Mouse (Mus musculus): Measurements from ENCODE around the gene Mettl27. TPM values are rescaled to one million over a fixed set of nuclear protein-coding genes. Genes with fewer than 3 reads are reported as not detected.
A peak's percentile ranks its signal among the peaks of the same experiment; 100 is the strongest.

The Mettl27 gene
- total RNA-seq (2012; rRNA removed), result 15.6 and 17.3 TPM in 2 replicates

- in situ Hi-C loops (cut with MboI; ENCODE audit: low sequenced_read_pairs in 2 of 2, unreplicated experiment in 2 of 2), result no loop called here
- DNase-seq (ENCODE audit: low read depth, low spot score), result peak; percentile 93
- no peak for TF ChIP-seq ZC3H11A (IDR thresholded peaks at IDR 0.05; ENCODE audit: borderline replicate concordance, low read depth, low read length)
- TF ChIP-seq CHD2 (IDR thresholded peaks at IDR 0.05; ENCODE audit: low read depth, low read length), result peak; percentile 38; the same call in 1 of the 2 replicates
- TF ChIP-seq ZNF384 (IDR thresholded peaks at IDR 0.05; ENCODE audit: low read depth, low read length), result peak; percentile 46; the same call in 1 of the 2 replicates
- Histone ChIP-seq H3K4me3 (ENCODE audit: insufficient read depth in 1 of 2, low read depth in 1 of 2, low read length in 2 of 2, poor library complexity in 1 of 2, severe bottlenecking in 1 of 2) (peak within 1 kb of the TSS; percentile 94 to 100), H3K36me3 (ENCODE audit: control insufficient read depth, insufficient read depth, low read length, poor library complexity, severe bottlenecking) (peaks cover 26% of the 10 kb centered on the region), H3K9ac (ENCODE audit: insufficient read depth, low read depth, low read length, poor library complexity, severe bottlenecking) (peak within 1 kb of the TSS; percentile 95), H3K9me3 (ENCODE audit: control insufficient read depth, insufficient read depth, low read depth, low read length) (no peaks in the 10 kb centered on the region), H3K27ac (ENCODE audit: insufficient read depth, low read depth, low read length, poor library complexity, severe bottlenecking) (peak within 1 kb of the TSS; percentile 86), H3K4me1 (ENCODE audit: control insufficient read depth in 2 of 2, insufficient read depth in 2 of 2, low read length in 2 of 2, poor library complexity in 1 of 2) (peaks cover 2 to 3% of the 10 kb centered on the region in 2 experiments)
Measured at GRCm38 (mm10) chr5:134932179-134932902, at the start of gene Mettl27. TSS of gene Mettl27 (plus strand) at chr5:134932368.

- Histone ChIP-seq H3K36me3 (ENCODE audit: control insufficient read depth, insufficient read depth, low read length, poor library complexity, severe bottlenecking) (no peaks in the 10 kb centered on the region), H3K27ac (ENCODE audit: insufficient read depth, low read depth, low read length, poor library complexity, severe bottlenecking) (no peak overlapping the region), H3K4me1 (ENCODE audit: control insufficient read depth in 2 of 2, insufficient read depth in 2 of 2, low read length in 2 of 2, poor library complexity in 1 of 2) (no peaks in the 10 kb centered on the region), H3K9ac (ENCODE audit: insufficient read depth, low read depth, low read length, poor library complexity, severe bottlenecking) (no peak overlapping the region), H3K4me3 (ENCODE audit: insufficient read depth in 1 of 2, low read depth in 1 of 2, low read length in 2 of 2, poor library complexity in 1 of 2, severe bottlenecking in 1 of 2) (no peak overlapping the region), H3K9me3 (ENCODE audit: control insufficient read depth, insufficient read depth, low read depth, low read length) (no peaks in the 10 kb centered on the region)
- TF ChIP-seq MAFK (IDR thresholded peaks at IDR 0.05; ENCODE audit: insufficient read depth, low read depth, low read length) (no peak), ZNF384 (IDR thresholded peaks at IDR 0.05; ENCODE audit: low read depth, low read length) (no peak), ZC3H11A (IDR thresholded peaks at IDR 0.05; ENCODE audit: borderline replicate concordance, low read depth, low read length) (no peak), HCFC1 (IDR thresholded peaks at IDR 0.05; ENCODE audit: borderline replicate concordance, insufficient read depth, low read length) (no peak), CHD2 (IDR thresholded peaks at IDR 0.05; ENCODE audit: low read depth, low read length) (no peak)
- DNase-seq (ENCODE audit: low read depth, low spot score), result no peak
- in situ Hi-C loops (cut with MboI; ENCODE audit: low sequenced_read_pairs in 2 of 2, unreplicated experiment in 2 of 2), result no loop called here
Measured at GRCm38 (mm10) chr5:134883077-134883476, 49.1 kb upstream of the Mettl27 start.

GRCm38 (mm10) chr5:134887447-134888335 is 44.5 kb upstream of the Mettl27 start:
- in situ Hi-C loops (cut with MboI; ENCODE audit: low sequenced_read_pairs in 2 of 2, unreplicated experiment in 2 of 2), result no loop called here
- Histone ChIP-seq H3K4me1 (ENCODE audit: control insufficient read depth in 2 of 2, insufficient read depth in 2 of 2, low read length in 2 of 2, poor library complexity in 1 of 2) (peaks cover 0 to 2% of the 10 kb centered on the region in 2 experiments; a peak in 1 of 4 replicates), H3K9me3 (ENCODE audit: control insufficient read depth, insufficient read depth, low read depth, low read length) (no peaks in the 10 kb centered on the region), H3K9ac (ENCODE audit: insufficient read depth, low read depth, low read length, poor library complexity, severe bottlenecking) (no peak overlapping the region), H3K27ac (ENCODE audit: insufficient read depth, low read depth, low read length, poor library complexity, severe bottlenecking) (no peak overlapping the region), H3K4me3 (ENCODE audit: insufficient read depth in 1 of 2, low read depth in 1 of 2, low read length in 2 of 2, poor library complexity in 1 of 2, severe bottlenecking in 1 of 2) (no peak overlapping the region), H3K36me3 (ENCODE audit: control insufficient read depth, insufficient read depth, low read length, poor library complexity, severe bottlenecking) (no peaks in the 10 kb centered on the region)
- TF ChIP-seq ZNF384 (IDR thresholded peaks at IDR 0.05; ENCODE audit: low read depth, low read length) (no peak), HCFC1 (IDR thresholded peaks at IDR 0.05; ENCODE audit: borderline replicate concordance, insufficient read depth, low read length) (no peak)
- no peak for DNase-seq (ENCODE audit: low read depth, low spot score)

- no peak for TF ChIP-seq ZNF384 (IDR thresholded peaks at IDR 0.05; ENCODE audit: low read depth, low read length)
- TF ChIP-seq HCFC1 (IDR thresholded peaks at IDR 0.05; ENCODE audit: borderline replicate concordance, insufficient read depth, low read length), result no peak
- no peak for TF ChIP-seq CHD2 (IDR thresholded peaks at IDR 0.05; ENCODE audit: low read depth, low read length)
- no peak for TF ChIP-seq MAFK (IDR thresholded peaks at IDR 0.05; ENCODE audit: insufficient read depth, low read depth, low read length)
- no peak for TF ChIP-seq ZC3H11A (IDR thresholded peaks at IDR 0.05; ENCODE audit: borderline replicate concordance, low read depth, low read length)
- no peaks in the 10 kb centered on the region for H3K36me3 ChIP-seq (ENCODE audit: control insufficient read depth, insufficient read depth, low read length, poor library complexity, severe bottlenecking)
- no peak overlapping the region for H3K27ac ChIP-seq (ENCODE audit: insufficient read depth, low read depth, low read length, poor library complexity, severe bottlenecking)
- no peak overlapping the region for H3K9ac ChIP-seq (ENCODE audit: insufficient read depth, low read depth, low read length, poor library complexity, severe bottlenecking)
- in situ Hi-C loops (cut with MboI; ENCODE audit: low sequenced_read_pairs in 2 of 2, unreplicated experiment in 2 of 2), result no loop called here
- DNase-seq (ENCODE audit: low read depth, low spot score), result no peak
- H3K4me3 ChIP-seq (ENCODE audit: insufficient read depth in 1 of 2, low read depth in 1 of 2, low read length in 2 of 2, poor library complexity in 1 of 2, severe bottlenecking in 1 of 2), result no peak overlapping the region
- peaks cover 0 to 2% of the 10 kb centered on the region in 2 experiments; a peak in 1 of 4 replicates for H3K4me1 ChIP-seq (ENCODE audit: control insufficient read depth in 2 of 2, insufficient read depth in 2 of 2, low read length in 2 of 2, poor library complexity in 1 of 2)
- H3K9me3 ChIP-seq (ENCODE audit: control insufficient read depth, insufficient read depth, low read depth, low read length), result no peaks in the 10 kb centered on the region
Measured at GRCm38 (mm10) chr5:134888505-134888904, 43.7 kb upstream of the Mettl27 start.
